Mouse (Mus musculus) cerebellum, adult 2 months (tissue): ENCODE measurements around the gene Gpatch1.

Experiments used
- CTCF ChIP-seq: fragments of 200-500 bp; IDR thresholded peaks from 2 replicates; pipeline ENCODE4 v1.5.1; 2011; ENCODE audit warnings: low read depth, mild to moderate bottlenecking, control low read depth, low read length, moderate library complexity, borderline replicate concordance; ENCODE audit not compliant: insufficient read depth
- POLR2A ChIP-seq: fragments of 200-500 bp; IDR thresholded peaks from 2 replicates; pipeline ENCODE4 v1.6.1; 2011; ENCODE audit warnings: low read length, control low read depth, borderline replicate concordance; ENCODE audit not compliant: insufficient read depth

DNA sequence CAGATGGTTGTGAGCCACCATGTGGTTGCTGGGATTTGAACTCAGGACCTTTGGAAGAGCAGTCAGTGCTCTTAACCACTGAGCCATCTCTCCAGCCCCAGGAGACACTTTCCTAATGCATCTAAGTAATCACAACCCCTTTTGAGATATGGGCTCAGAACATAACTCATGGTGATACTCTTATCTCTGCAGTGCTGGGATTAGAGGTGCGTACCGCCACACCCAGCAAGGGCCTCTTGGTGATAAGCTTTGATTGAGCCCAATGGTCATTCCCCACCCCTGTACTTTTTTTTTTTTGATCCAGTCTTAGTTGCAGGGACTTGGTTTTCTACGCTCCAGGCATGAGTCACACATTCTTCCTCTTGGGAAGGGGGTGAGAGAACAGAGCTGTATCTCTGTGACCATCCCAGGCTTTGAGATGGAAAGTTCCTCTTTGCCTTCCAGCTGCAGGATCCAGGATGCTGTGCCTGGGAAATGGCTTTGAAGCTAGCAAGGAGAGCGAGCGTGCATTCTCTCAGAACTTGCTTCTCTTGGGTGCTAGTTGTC, 26.6 kb upstream of the Gpatch1 start:
- TF ChIP-seq POLR2A (no peak), CTCF (no peak)
